ENCODE assay signal across 8 mouse cellular contexts in the genomic region with DNA sequence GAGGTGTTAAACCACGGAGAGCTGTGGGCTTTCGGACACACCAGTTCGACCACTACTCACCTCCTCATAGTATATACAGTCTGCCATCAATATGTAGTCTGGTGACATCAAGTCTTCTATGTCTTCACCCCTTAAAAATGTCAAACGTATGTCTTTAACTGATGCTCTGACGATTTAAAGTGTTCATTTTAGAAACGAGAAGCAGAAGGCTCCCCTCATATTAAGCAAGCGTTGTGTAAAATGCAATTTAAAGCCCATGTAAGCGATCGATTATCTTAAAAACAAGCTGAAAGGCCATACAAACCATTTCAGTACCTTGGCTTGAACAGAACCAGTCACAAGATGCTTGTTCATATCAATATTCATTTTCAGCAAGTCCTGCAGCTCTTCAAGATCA. TPM values are rescaled to one million over a fixed set of nuclear protein-coding genes. Genes with fewer than 3 reads are reported as not detected.
A peak's percentile ranks its signal among the peaks of the same experiment; 100 is the strongest.
DNase-seq lines count a peak whose midpoint lies in the region; ATAC-seq and TF ChIP-seq lines count a peak whose summit lies in the region.

No protein-coding gene starts in this region.

- H3K36me3 ChIP-seq in kidney, postnatal 0 days (ENCODE audit: insufficient read depth, low read length) = peaks cover 24% of the 10 kb centered on the region
- H3K36me3 ChIP-seq in hindbrain, embryonic 14.5 days (replicated peaks; ENCODE audit: control insufficient read depth, insufficient read depth) = peaks cover 65% of the 10 kb centered on the region
- peaks cover 38% of the 10 kb centered on the region for H3K36me3 ChIP-seq in midbrain, postnatal 0 days (ENCODE audit: insufficient read depth, low read length)

- WGBS in kidney, postnatal 0 days = 24% methylated on average over 9 of the region's 9 CpGs
- whole genome bisulfite sequencing in hindbrain, embryonic 14.5 days = 35% methylated on average over 9 of the region's 9 CpGs
- WGBS in midbrain, postnatal 0 days = 27% methylated on average over 9 of the region's 9 CpGs

- DNase-seq in kidney, postnatal 0 days (ENCODE audit: low spot score) = no peak
- no peak for DNase-seq in kidney, postnatal 10 days
- DNase-seq in hindbrain, embryonic 14.5 days (ENCODE audit: low spot score) = peak; percentile 28
- DNase-seq in midbrain, postnatal 0 days (ENCODE audit: low spot score) = no peak
- DNase-seq in adrenal gland, postnatal 10 days = no peak
- no peak for DNase-seq in right cerebral cortex, postnatal 14 days
- no peak for DNase-seq in kidney, postnatal 14 days

- peak overlapping the region; percentile 80 for H3K4me3 ChIP-seq in kidney, postnatal 0 days (replicated peaks; ENCODE audit: low read depth, low read length)
- H3K4me3 ChIP-seq in bone marrow macrophage, adult 2 months (ENCODE audit: insufficient read depth, low read length) = peak overlapping the region; percentile 93
- peak overlapping the region; percentile 93 for H3K4me3 ChIP-seq in hindbrain, embryonic 14.5 days (replicated peaks; ENCODE audit: low read length)
- peak overlapping the region; percentile 85 for H3K4me3 ChIP-seq in midbrain, postnatal 0 days (ENCODE audit: low read depth, low read length)

- H3K4me1 ChIP-seq in kidney, postnatal 0 days (replicated peaks; ENCODE audit: insufficient read depth, low read length) = 0 out of 2 replicates have a peak, but pooled peaks cover 14% of the 10 kb centered on the region
- peaks cover 4% of the 10 kb centered on the region; the same call in 1 of the 2 replicates for H3K4me1 ChIP-seq in bone marrow macrophage, adult 2 months (ENCODE audit: control insufficient read depth, insufficient read depth, low read length)
- H3K4me1 ChIP-seq in hindbrain, embryonic 14.5 days (replicated peaks; ENCODE audit: control insufficient read depth, insufficient read depth, low read length) = peaks cover 22% of the 10 kb centered on the region
- H3K4me1 ChIP-seq in midbrain, postnatal 0 days (ENCODE audit: insufficient read depth, low read length) = no peaks in the 10 kb centered on the region

- H3K4me2 ChIP-seq in kidney, postnatal 0 days (ENCODE audit: low read length) = peak overlapping the region; percentile 90
- H3K4me2 ChIP-seq in hindbrain, embryonic 14.5 days (replicated peaks) = peak overlapping the region; percentile 71
- peak overlapping the region; percentile 61 for H3K4me2 ChIP-seq in midbrain, postnatal 0 days (ENCODE audit: low read depth, low read length, poor library complexity, severe bottlenecking)

- no peak overlapping the region for H3K27ac ChIP-seq in kidney, postnatal 0 days
- H3K27ac ChIP-seq in bone marrow macrophage, adult 2 months (ENCODE audit: insufficient read depth, low read depth, low read length) = peak overlapping the region; percentile 30; the same call in 1 of the 2 replicates
- H3K27ac ChIP-seq in hindbrain, embryonic 14.5 days = peak overlapping the region; percentile 91
- peak overlapping the region; percentile 78 for H3K27ac ChIP-seq in midbrain, postnatal 0 days (ENCODE audit: low read depth, low read length)

- TF ChIP-seq CTCF in kidney, postnatal 0 days (IDR thresholded peaks at IDR 0.05; ENCODE audit: low read depth) = no peak
- TF ChIP-seq CTCF in bone marrow macrophage, adult 2 months (IDR thresholded peaks at IDR 0.05; ENCODE audit: low read depth, low read length) = no peak
- no peak for TF ChIP-seq CTCF in midbrain, postnatal 0 days (IDR thresholded peaks at IDR 0.05)

- ATAC-seq in kidney, postnatal 0 days (replicated peaks; ENCODE audit: low FRiP score, low read depth) = no peak
- no peak; the same call in 1 of the 2 replicates for ATAC-seq in hindbrain, embryonic 14.5 days (ENCODE audit: low FRiP score)
- no peak for ATAC-seq in midbrain, postnatal 0 days (ENCODE audit: low FRiP score)

- no peak for TF ChIP-seq POLR2A in bone marrow macrophage, adult 2 months (IDR thresholded peaks at IDR 0.05; ENCODE audit: borderline replicate concordance, low read depth, low read length)

- peak overlapping the region; percentile 87 for H3K9ac ChIP-seq in kidney, postnatal 0 days (ENCODE audit: low read depth, low read length)
- peak overlapping the region; percentile 95 for H3K9ac ChIP-seq in hindbrain, embryonic 14.5 days
- peak overlapping the region; percentile 71 for H3K9ac ChIP-seq in midbrain, postnatal 0 days (replicated peaks; ENCODE audit: low read length, poor library complexity, severe bottlenecking)

- no peaks in the 10 kb centered on the region for H3K9me3 ChIP-seq in kidney, postnatal 0 days (replicated peaks; ENCODE audit: low read length)
- H3K9me3 ChIP-seq in hindbrain, embryonic 14.5 days (ENCODE audit: control insufficient read depth, low read length) = no peaks in the 10 kb centered on the region
- H3K9me3 ChIP-seq in midbrain, postnatal 0 days (ENCODE audit: low read length) = no peaks in the 10 kb centered on the region

- H3K27me3 ChIP-seq in kidney, postnatal 0 days (ENCODE audit: insufficient read depth, low read length) = no peaks in the 10 kb centered on the region
- no peaks in the 10 kb centered on the region for H3K27me3 ChIP-seq in hindbrain, embryonic 14.5 days (ENCODE audit: control insufficient read depth, insufficient read depth, low read length)
- no peaks in the 10 kb centered on the region for H3K27me3 ChIP-seq in midbrain, postnatal 0 days (ENCODE audit: insufficient read depth, low read length)

RNA-seq across cellular contexts. Expression of a gene that starts 0.6 kb away (rescaled TPM):
- 20.8 and 21.5 TPM in 2 replicates for polyA plus RNA-seq in kidney, postnatal 0 days (2015; fragmentation: Nextera tagmentation; extraction: Ambion mirVana)
- polyA plus RNA-seq in bone marrow macrophage, adult 2 months (2012; ENCODE audit: insufficient read depth, insufficient read length, missing spikeins) = 12.1 and 14.4 TPM in 2 replicates
- 22.9 and 24.4 TPM in 2 replicates for polyA plus RNA-seq in hindbrain, embryonic 14.5 days (2014; fragmentation: Nextera tagmentation; extraction: Ambion mirVana)
- 7.5 and 9.4 TPM in 2 replicates for total RNA-seq in midbrain, postnatal 0 days (2014; rRNA removed)
- 32.2 and 32.5 TPM in 2 replicates for polyA plus RNA-seq in midbrain, postnatal 0 days (2015; fragmentation: Nextera tagmentation; extraction: Ambion mirVana)
- 10 to 100 TPM; 10.7 to 10.8 TPM for total RNA-seq in adrenal gland, postnatal 10 days (2021)
